Mouse (Mus musculus) stomach, embryonic 14.5 days (tissue): ENCODE data around the gene Cd163l1. TPM values are rescaled to one million over a fixed set of nuclear protein-coding genes. Genes with fewer than 3 reads are reported as not detected.

Experiments used
- ATAC-seq: fragments of 200-750 bp; cut with Nextera tagmentation; 2 replicates; pipeline ENCODE4 v1.8.0; 2017; ENCODE audit warnings: low read depth, moderate TSS enrichment; ENCODE audit not compliant: insufficient number of reproducible peaks, insufficient read depth, low FRiP score
- H3K27ac ChIP-seq: fragments of 300-500 bp; sonication (generic); 2 replicates; pipeline ENCODE4 v1.5.1; 2014; ENCODE audit warnings: mild to moderate bottlenecking, low read length, moderate library complexity, mixed read lengths
- H3K27me3 ChIP-seq: fragments of 300-500 bp; sonication (generic); 2 replicates; pipeline ENCODE4 v1.6.1; 2014; ENCODE audit warnings: low read length, control low read depth, mixed read lengths; ENCODE audit not compliant: control insufficient read depth, insufficient read depth
- H3K36me3 ChIP-seq: fragments of 300-500 bp; sonication (generic); 2 replicates; pipeline ENCODE4 v1.6.1; 2014; ENCODE audit warnings: mild to moderate bottlenecking, control low read depth, low read length, moderate library complexity, mixed read lengths; ENCODE audit not compliant: control insufficient read depth, insufficient read depth
- H3K4me1 ChIP-seq: fragments of 300-500 bp; sonication (generic); 2 replicates; pipeline ENCODE4 v1.6.1; 2014; ENCODE audit warnings: low read length, control low read depth, mixed read lengths; ENCODE audit not compliant: control insufficient read depth, insufficient read depth
- H3K4me2 ChIP-seq: fragments of 300-500 bp; sonication (generic); replicated peaks from 2 replicates; pipeline ENCODE4 v1.6.1; 2014; ENCODE audit warnings: low read depth, low read length, control low read depth
- H3K4me3 ChIP-seq: fragments of 300-500 bp; sonication (generic); 2 replicates; pipeline ENCODE4 v1.5.1; 2014; ENCODE audit warnings: low read depth, low read length, control low read depth
- H3K9ac ChIP-seq: fragments of 300-500 bp; sonication (generic); replicated peaks from 2 replicates; pipeline ENCODE4 v1.6.1; 2014; ENCODE audit warnings: low read depth, mild to moderate bottlenecking, control low read depth, low read length, moderate library complexity, mixed read lengths
- H3K9me3 ChIP-seq: fragments of 300-500 bp; sonication (generic); 2 replicates; pipeline ENCODE4 v1.6.1; 2016; ENCODE audit warnings: low read depth, low read length, control low read depth; ENCODE audit not compliant: control insufficient read depth
- WGBS: fragments of 180-500 bp; shearing (Covaris S2); extraction: QIAGEN DNeasy Blood & Tissue Kit; methylation state at CpG from one replicate; pipeline ENCODE4 v1.1.7; 2014; 5-methylcytosine and 5-hydroxymethylcytosine counted together
- polyA plus RNA-seq: library from polyadenylated mRNA; unstranded; fragments of >200 nt; fragmentation: Nextera tagmentation; extraction: Ambion mirVana; gene quantifications from 2 replicates; pipeline ENCODE4 v1.2.1, GENCODE M21; 2014

The Cd163l1 gene
- polyA plus RNA-seq, 1 experiment from 2014 or later, result 0.10 TPM

GRCm38 (mm10) chr7:140205864-140206263 lies 12.2 kb upstream of the Cd163l1 start, which contains the start of gene Olfr524:
Gene Olfr524, minus strand, starts transcription at chr7:140205964.
- no peaks in the 10 kb centered on the region for H3K27me3 ChIP-seq
- H3K36me3 ChIP-seq, result no peaks in the 10 kb centered on the region
- H3K4me1 ChIP-seq, result no peaks in the 10 kb centered on the region
- no peak within 1 kb of the TSS for H3K27ac ChIP-seq
- H3K9ac ChIP-seq, result no peak within 1 kb of the TSS
- H3K4me3 ChIP-seq, result no peak within 1 kb of the TSS
- no peak for ATAC-seq
- no peak within 1 kb of the TSS for H3K4me2 ChIP-seq
- H3K9me3 ChIP-seq, result no peaks in the 10 kb centered on the region

GRCm38 (mm10) chr7:140206904-140207303 lies 11.2 kb upstream of the Cd163l1 start:
- ATAC-seq, result no peak
- no peaks in the 10 kb centered on the region for H3K36me3 ChIP-seq

GRCm38 (mm10) chr7:140208153-140208552 lies 9.9 kb upstream of the Cd163l1 start:
- WGBS, result 65% methylated on average over 8 of the region's 8 CpGs
- no peaks in the 10 kb centered on the region for H3K27me3 ChIP-seq
- H3K9me3 ChIP-seq, result no peaks in the 10 kb centered on the region
- H3K4me1 ChIP-seq, result no peaks in the 10 kb centered on the region
- H3K4me2 ChIP-seq, result no peak overlapping the region
- no peak for ATAC-seq
- H3K27ac ChIP-seq, result no peak overlapping the region
- no peaks in the 10 kb centered on the region for H3K36me3 ChIP-seq
- H3K4me3 ChIP-seq, result no peak overlapping the region
- H3K9ac ChIP-seq, result no peak overlapping the region

More at GRCm38 (mm10) chr7:140206904-140207303, 11.2 kb upstream of the Cd163l1 start:
- H3K9ac ChIP-seq, result no peak overlapping the region
- no peaks in the 10 kb centered on the region for H3K4me1 ChIP-seq
- WGBS, result 72% methylated on average over 3 of the region's 3 CpGs
- H3K4me2 ChIP-seq, result no peak overlapping the region
- no peak overlapping the region for H3K4me3 ChIP-seq
- H3K27me3 ChIP-seq, result no peaks in the 10 kb centered on the region
- H3K9me3 ChIP-seq, result no peaks in the 10 kb centered on the region
- no peak overlapping the region for H3K27ac ChIP-seq

- ATAC-seq, result no peak
- H3K4me2 ChIP-seq, result no peak overlapping the region
- H3K9me3 ChIP-seq, result no peaks in the 10 kb centered on the region
- no peaks in the 10 kb centered on the region for H3K36me3 ChIP-seq
- no peaks in the 10 kb centered on the region for H3K4me1 ChIP-seq
- 70% methylated on average over 3 of the region's 3 CpGs for WGBS
- no peaks in the 10 kb centered on the region for H3K27me3 ChIP-seq
- H3K4me3 ChIP-seq, result no peak overlapping the region
- H3K9ac ChIP-seq, result no peak overlapping the region
- no peak overlapping the region for H3K27ac ChIP-seq
Observed at GRCm38 (mm10) chr7:140208677-140209076, 9.4 kb upstream of the Cd163l1 start.

GRCm38 (mm10) chr7:140213841-140214240 lies 4.2 kb upstream of the Cd163l1 start:
- H3K27ac ChIP-seq, result no peak overlapping the region
- no peaks in the 10 kb centered on the region for H3K4me1 ChIP-seq
- 81% methylated on average over 5 of the region's 5 CpGs for WGBS
- H3K36me3 ChIP-seq, result no peaks in the 10 kb centered on the region
- no peak for ATAC-seq
- H3K9me3 ChIP-seq, result no peaks in the 10 kb centered on the region
- H3K9ac ChIP-seq, result no peak overlapping the region
- no peak overlapping the region for H3K4me2 ChIP-seq
- H3K27me3 ChIP-seq, result no peaks in the 10 kb centered on the region
- H3K4me3 ChIP-seq, result no peak overlapping the region

GRCm38 (mm10) chr7:140219268-140219667 lies 1.2 kb downstream of the Cd163l1 start:
- Histone ChIP-seq H3K9ac (no peak overlapping the region), H3K4me3 (no peak overlapping the region), H3K9me3 (no peaks in the 10 kb centered on the region), H3K36me3 (no peaks in the 10 kb centered on the region), H3K27me3 (no peaks in the 10 kb centered on the region), H3K4me1 (no peaks in the 10 kb centered on the region), H3K4me2 (no peak overlapping the region), H3K27ac (no peak overlapping the region)
- WGBS, result 0% methylated on average over 1 of the region's 1 CpGs
- ATAC-seq, result no peak

- WGBS, result 81% methylated on average over 4 of the region's 4 CpGs
- H3K27me3 ChIP-seq, result no peaks in the 10 kb centered on the region
- H3K4me3 ChIP-seq, result no peak overlapping the region
- no peak overlapping the region for H3K4me2 ChIP-seq
- no peaks in the 10 kb centered on the region for H3K36me3 ChIP-seq
- no peak for ATAC-seq
- H3K9ac ChIP-seq, result no peak overlapping the region
- no peaks in the 10 kb centered on the region for H3K9me3 ChIP-seq
- no peaks in the 10 kb centered on the region for H3K4me1 ChIP-seq
- H3K27ac ChIP-seq, result no peak overlapping the region
Observed at GRCm38 (mm10) chr7:140220375-140220774, 2.3 kb downstream of the Cd163l1 start.

GRCm38 (mm10) chr7:140224209-140224608 lies 6.1 kb downstream of the Cd163l1 start:
- H3K4me1 ChIP-seq, result no peaks in the 10 kb centered on the region
- H3K4me3 ChIP-seq, result no peak overlapping the region
- WGBS, result 83% methylated on average over 13 of the region's 13 CpGs
- H3K4me2 ChIP-seq, result no peak overlapping the region
- no peaks in the 10 kb centered on the region for H3K27me3 ChIP-seq
- ATAC-seq, result no peak
- H3K27ac ChIP-seq, result no peak overlapping the region
- H3K36me3 ChIP-seq, result no peaks in the 10 kb centered on the region
- no peak overlapping the region for H3K9ac ChIP-seq
- H3K9me3 ChIP-seq, result no peaks in the 10 kb centered on the region

- ATAC-seq, result no peak
- Histone ChIP-seq H3K27ac (no peak overlapping the region), H3K9ac (no peak overlapping the region), H3K4me3 (no peak overlapping the region), H3K4me1 (no peaks in the 10 kb centered on the region), H3K36me3 (no peaks in the 10 kb centered on the region), H3K4me2 (no peak overlapping the region), H3K27me3 (no peaks in the 10 kb centered on the region), H3K9me3 (no peaks in the 10 kb centered on the region)
- WGBS, result 82% methylated on average over 13 of the region's 13 CpGs
Observed at GRCm38 (mm10) chr7:140228476-140228875, 10.4 kb downstream of the Cd163l1 start.
